Mouse (Mus musculus): ENCODE measurements around the gene Slc5a10.

- TF ChIP-seq POLR2A (IDR thresholded peaks at IDR 0.05; ENCODE audit: control insufficient read depth, extremely low read depth, insufficient read depth, low read length, poor library complexity) (no peak), CTCF (IDR thresholded peaks at IDR 0.05; ENCODE audit: borderline replicate concordance, control insufficient read depth, extremely low read depth, insufficient read depth, low read length, poor library complexity) (no peak)
Observed at GRCm38 (mm10) chr11:61732672-61733071, 12.0 kb upstream of the Slc5a10 start.
